Comparison of ENCODE assay signal across 8 mouse cellular contexts in genomic region chr8:111940171-111941100, GRCm38 (mm10). TPM values are rescaled to one million over a fixed set of nuclear protein-coding genes. Genes with fewer than 3 reads are reported as not detected.
DNase-seq lines count a peak whose midpoint lies in the region; ATAC-seq and TF ChIP-seq lines count a peak whose summit lies in the region.

Gene Gabarapl2 (plus strand): TSS chr8:111940703.

- H3K4me2 ChIP-seq in lung, postnatal 0 days (replicated peaks; ENCODE audit: low read depth, low read length): peak within 1 kb of the TSS; percentile 81

- H3K9ac ChIP-seq in lung, postnatal 0 days (replicated peaks; ENCODE audit: low read depth): peak within 1 kb of the TSS; percentile 92

- under 1% methylated on average over 65 of the region's 65 CpGs for WGBS in hindbrain, embryonic 10.5 days
- 2% methylated on average over 63 of the region's 65 CpGs for WGBS in lung, postnatal 0 days

- no peak for TF ChIP-seq EP300 in lung, postnatal 0 days (IDR thresholded peaks at IDR 0.05)

- DNase-seq in MN1 (ENCODE audit: low spot score): peak; percentile 100
- DNase-seq in cerebellum, adult 9-10 months: peak; percentile 98
- DNase-seq in hindbrain, embryonic 10.5 days (ENCODE audit: low spot score): peak; percentile 96
- DNase-seq in layer of hippocampus, adult 9-11 months: peak; percentile 99
- peak; percentile 99 for DNase-seq in lung, postnatal 0 days (ENCODE audit: low spot score)
- peak; percentile 92 for DNase-seq in ovary, postnatal 14 days (ENCODE audit: low spot score)
- peak; percentile 96 for DNase-seq in thymus, postnatal 14 days

- H3K4me1 ChIP-seq in hindbrain, embryonic 10.5 days (replicated peaks): peaks cover 21% of the 10 kb centered on the region
- peaks cover 15% of the 10 kb centered on the region; the same call in 1 of the 2 replicates for H3K4me1 ChIP-seq in lung, postnatal 0 days (ENCODE audit: insufficient read depth, low read depth, low read length)

- H3K27ac ChIP-seq in hindbrain, embryonic 10.5 days: peak within 1 kb of the TSS; percentile 92
- peak within 1 kb of the TSS; percentile 84 for H3K27ac ChIP-seq in lung, postnatal 0 days (ENCODE audit: low read length)

- H3K4me3 ChIP-seq in hindbrain, embryonic 10.5 days: peak within 1 kb of the TSS; percentile 96
- peak within 1 kb of the TSS; percentile 86 for H3K4me3 ChIP-seq in lung, postnatal 0 days (ENCODE audit: low read depth, low read length)

- no peaks in the 10 kb centered on the region for H3K9me3 ChIP-seq in hindbrain, embryonic 10.5 days
- no peaks in the 10 kb centered on the region for H3K9me3 ChIP-seq in lung, postnatal 0 days (ENCODE audit: low read length)

- TF ChIP-seq CTCF in lung, postnatal 0 days (IDR thresholded peaks at IDR 0.05): 0 out of 2 replicates have a peak, but pooled peaks have one; percentile 11

- peak; percentile 98 for ATAC-seq in frontal cortex, adult (ENCODE audit: low TSS enrichment)
- peak; percentile 98 for ATAC-seq in lung, postnatal 0 days

- H3K36me3 ChIP-seq in hindbrain, embryonic 10.5 days: peaks cover 36% of the 10 kb centered on the region
- 0 out of 2 replicates have a peak, but pooled peaks cover 5% of the 10 kb centered on the region for H3K36me3 ChIP-seq in lung, postnatal 0 days (ENCODE audit: insufficient read depth, low read length)

- H3K27me3 ChIP-seq in hindbrain, embryonic 10.5 days (ENCODE audit: insufficient read depth, poor library complexity, severe bottlenecking): no peaks in the 10 kb centered on the region
- no peaks in the 10 kb centered on the region for H3K27me3 ChIP-seq in lung, postnatal 0 days (replicated peaks; ENCODE audit: insufficient read depth, low read length)

RNA-seq across cellular contexts. Expression of gene Gabarapl2, which starts in this region (rescaled TPM):
- polyA plus RNA-seq in hindbrain, embryonic 10.5 days (2016; fragmentation: Nextera tagmentation; extraction: Ambion mirVana): 235 and 314 TPM in 2 replicates
- polyA plus RNA-seq in lung, postnatal 0 days (2015; fragmentation: Nextera tagmentation; extraction: Ambion mirVana): 287 and 320 TPM in 2 replicates

Comparison
In these comparisons a context has a peak if more than half of its experiments do, and no peak if none do; other contexts are left out.
1. Peak in every context shown above with its lines: DNase-seq, ATAC-seq, H3K4me3 ChIP-seq and H3K27ac ChIP-seq.